Mouse (Mus musculus) adrenal gland, adult 8-10 months (tissue): ENCODE results near the gene Bach2. TPM values are rescaled to one million over a fixed set of nuclear protein-coding genes. Genes with fewer than 3 reads are reported as not detected.

ENCODE experiments used
- DNase-seq: peaks from one replicate; pipeline ENCODE4 v3.0.0; 2022
- total RNA-seq, 4 experiments: library from RNA; stranded (reverse); gene quantifications; 2 replicates each; pipeline ENCODE4 v1.2.4; 2022

Gene Bach2
- total RNA-seq, 4 experiments from 2014 or later: 2.8 to 3.3 (median 3.0) TPM

DNA sequence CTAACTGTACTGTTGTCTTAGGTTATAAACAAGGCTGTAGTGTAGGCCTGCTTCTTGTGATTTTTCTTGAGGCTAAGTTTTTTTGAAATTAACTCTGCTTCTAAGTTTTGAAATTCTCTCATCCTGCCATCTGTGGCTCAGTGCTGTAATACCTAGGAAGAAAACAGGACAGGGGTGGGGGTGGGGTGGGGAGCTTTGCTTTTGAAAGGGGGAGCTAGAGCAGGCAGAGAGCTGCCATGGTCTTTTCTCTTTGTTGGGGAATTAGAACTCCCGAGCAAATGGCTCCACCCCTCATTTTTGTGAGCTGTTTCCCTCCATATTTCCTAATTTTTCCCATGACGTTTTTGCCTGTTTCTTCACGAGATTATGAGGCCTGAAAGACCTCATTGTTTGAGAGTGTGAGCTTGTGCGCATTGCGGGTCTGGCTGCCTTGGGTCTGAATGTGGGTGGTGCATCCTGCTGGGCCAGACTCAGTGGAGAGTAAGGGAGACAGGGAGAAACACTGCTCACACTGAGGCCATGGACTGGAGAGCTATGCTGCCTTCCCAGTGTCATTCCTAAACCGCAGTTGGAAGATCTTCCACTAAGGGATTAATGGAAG is 58.6 kb downstream of the Bach2 start:
- DNase-seq: no peak

DNA sequence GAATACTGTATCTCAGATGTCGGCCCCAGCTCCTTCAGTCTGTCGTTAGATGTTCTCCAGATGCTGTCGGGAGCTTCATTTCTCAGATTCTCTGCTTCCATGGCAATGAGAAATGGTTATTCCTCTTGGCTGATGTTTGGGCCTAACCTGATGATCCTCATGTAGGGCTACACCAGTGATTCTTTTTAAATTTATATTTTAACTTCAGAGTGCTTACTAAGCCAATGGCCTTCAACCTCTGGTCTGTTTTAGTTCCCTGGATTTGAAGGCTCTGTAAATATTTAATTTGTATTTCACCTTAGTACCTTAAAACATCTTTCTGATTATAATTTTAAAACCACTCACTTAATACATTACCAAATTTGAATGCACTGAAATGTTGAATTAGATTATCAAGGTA is 60.6 kb downstream of the Bach2 start:
- no peak for DNase-seq

DNA sequence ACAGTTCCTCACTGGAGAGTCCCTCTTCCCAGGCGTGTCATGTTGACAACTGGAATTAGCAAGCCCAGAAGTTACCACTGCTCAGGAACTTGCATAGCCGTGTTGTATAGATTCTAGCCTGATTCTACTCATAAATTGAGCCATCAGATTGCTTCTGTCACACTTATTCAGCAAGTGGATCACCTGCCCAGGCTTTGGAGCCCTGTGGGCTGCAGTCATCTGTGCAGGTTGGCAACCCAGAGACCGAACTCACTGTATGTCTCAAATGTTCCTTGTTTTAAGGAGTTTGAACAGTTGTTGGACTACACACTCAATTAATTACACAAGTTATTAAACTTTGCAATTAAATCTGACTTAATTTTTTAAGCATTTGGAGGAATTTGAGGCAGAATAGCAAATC is 61.4 kb downstream of the Bach2 start:
- no peak for DNase-seq

DNA sequence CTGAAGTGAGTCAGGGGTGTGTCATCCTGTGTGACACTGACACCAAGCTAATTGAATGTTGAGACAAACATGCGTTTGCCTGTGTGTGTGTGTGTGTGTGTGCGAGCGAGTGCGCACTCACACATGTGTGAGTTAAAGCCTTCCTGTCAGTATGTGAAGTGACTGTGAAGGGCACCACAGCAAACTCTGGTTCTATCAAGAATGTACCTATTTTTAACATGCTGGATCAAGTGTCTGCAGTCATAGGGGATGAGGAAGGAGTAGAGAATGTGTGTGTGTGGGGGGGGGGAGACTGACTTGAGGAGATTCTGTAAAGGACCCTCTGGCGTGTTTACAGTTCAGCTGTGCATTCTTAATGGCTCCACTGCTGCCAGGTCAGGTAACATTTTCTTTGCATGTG is 64.1 kb downstream of the Bach2 start:
- DNase-seq: no peak

DNA sequence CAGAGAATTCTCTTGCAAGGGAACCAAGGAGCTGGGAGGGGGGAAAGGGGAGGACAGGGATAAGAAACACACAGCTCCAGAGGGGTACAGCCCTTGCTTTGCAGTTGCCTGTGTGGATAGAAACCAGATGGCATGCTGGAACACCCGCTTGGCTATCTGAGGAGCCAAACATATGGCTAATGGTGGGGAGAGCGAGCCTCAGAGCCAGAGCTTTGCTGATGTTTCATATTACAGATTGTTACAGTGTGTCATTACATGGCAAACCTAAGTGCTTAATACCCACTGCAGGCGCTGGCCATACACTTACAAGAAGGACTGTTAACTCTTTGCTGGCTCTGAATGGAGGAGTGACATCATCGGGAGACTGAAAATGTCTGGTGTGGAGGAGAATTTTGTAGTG is 64.5 kb downstream of the Bach2 start:
- no peak for DNase-seq

DNA sequence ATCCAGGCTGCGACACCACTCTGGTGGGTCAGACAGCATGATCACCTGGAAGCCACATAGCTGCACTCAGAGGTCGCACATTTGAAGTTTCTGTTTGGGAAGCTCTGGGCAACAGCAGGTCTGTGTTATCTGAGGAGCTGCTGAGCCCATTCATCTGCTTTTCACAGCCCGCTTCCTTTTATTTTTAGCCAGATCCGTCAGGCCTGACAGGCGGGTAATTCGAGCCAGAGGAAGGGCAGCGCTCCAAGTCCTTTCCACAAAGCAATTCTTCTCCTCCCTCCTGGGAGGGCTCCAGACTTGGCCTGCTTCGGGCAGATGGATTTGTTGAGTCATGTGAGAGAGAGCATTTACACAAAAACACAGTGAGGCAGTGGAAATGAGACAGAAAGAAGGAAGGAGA is 65.1 kb downstream of the Bach2 start:
- DNase-seq: peak; percentile 86

DNA sequence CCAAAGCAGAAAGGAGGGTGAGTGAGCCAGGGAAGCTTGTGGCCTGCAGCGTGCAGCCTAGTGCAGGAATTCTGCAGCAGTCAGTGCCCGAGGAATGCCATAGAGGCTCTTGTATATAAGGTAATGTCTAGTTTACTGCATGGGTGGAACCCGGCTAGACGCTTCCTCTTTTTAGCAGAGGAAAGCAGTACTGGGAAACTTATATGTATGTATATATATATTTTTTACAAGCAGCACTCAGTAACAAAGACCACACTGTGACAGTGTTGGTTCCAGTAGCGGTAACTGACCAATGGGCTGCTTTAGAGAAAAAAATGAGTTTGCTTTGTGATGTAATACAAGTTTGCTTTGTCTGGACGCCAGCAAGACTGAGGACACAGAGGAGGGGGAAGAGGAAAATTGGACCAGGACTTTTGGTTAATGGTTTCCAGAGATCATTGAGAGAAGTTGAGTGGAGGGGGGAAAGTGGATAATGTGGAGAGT is 65.7 kb downstream of the Bach2 start:
- DNase-seq: no peak

DNA sequence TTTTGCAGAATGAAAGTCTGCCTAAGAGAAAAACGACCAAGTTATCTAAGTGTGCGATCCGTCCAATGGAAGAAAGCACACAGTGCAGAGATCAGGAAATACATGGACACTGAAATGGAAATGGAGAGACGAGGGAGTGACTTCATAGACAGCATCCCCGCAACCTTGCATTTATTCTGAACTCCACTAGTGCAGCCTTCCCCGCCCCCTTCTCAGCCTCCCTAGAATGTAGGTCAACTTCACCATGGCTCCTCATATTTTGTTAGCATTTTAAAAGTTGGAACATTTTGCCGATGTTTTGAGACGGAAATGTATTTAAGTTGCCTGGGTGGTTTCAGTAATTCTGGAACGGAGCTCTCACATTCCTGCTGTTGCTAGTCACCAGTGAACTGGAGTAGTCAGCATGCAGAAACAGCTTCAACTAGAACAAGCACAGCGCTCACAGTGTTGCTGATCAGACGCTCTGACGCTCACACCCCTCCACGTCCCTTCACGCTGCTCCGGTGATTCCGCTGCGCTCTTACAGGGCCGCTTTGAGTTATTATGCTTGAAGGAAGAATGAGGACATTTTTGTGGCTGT is 66.5 kb downstream of the Bach2 start:
- DNase-seq: no peak

DNA sequence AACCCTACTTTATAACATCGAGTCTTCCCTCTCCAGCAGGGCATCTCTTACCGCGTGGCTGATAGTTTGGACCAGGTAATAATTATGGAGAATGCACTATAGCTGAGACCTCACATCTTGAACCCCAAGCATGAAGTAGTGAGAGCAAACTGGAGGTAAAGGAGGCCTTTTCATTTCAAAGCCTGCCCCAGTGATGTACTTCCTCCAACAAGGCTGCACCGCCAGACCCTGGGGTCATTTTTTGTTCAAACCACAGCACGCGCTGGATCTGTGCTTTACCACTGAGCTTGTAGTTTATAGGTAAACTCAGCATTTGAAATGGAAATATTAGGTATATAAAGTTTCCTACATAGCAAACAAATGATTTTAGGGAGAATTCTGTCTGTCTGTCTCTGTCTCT is 67.1 kb downstream of the Bach2 start:
- no peak for DNase-seq

DNA sequence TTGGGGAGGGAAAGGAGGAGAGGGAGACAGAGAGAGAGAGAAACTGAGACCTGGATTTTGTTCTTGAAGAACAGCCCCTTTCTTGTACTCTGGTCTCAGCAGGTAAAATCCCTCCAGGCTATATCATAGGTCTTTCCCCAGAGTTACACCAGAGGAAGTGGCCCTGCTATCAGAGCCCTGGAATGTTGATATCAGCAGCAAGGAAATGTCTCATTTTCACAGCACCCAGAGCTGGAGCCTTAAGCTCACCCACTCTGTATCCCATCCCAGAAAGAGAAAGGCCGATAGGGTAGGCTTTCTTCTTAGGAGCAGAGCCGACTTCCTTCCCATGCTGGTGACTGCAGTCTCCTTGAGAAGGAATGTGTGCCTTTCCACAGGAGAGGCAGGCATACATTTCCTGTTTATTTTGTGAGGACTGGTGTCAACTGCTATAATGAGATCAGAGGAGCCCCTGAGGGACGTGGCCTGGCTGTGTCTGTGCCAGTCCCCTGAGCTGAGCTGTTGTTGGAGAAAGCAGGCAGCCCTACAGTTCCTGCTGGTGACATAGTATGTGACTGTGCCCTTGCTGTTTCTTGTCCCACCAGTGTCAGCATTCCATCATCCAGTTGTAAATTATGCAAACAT is 67.7 kb downstream of the Bach2 start:
- no peak for DNase-seq

DNA sequence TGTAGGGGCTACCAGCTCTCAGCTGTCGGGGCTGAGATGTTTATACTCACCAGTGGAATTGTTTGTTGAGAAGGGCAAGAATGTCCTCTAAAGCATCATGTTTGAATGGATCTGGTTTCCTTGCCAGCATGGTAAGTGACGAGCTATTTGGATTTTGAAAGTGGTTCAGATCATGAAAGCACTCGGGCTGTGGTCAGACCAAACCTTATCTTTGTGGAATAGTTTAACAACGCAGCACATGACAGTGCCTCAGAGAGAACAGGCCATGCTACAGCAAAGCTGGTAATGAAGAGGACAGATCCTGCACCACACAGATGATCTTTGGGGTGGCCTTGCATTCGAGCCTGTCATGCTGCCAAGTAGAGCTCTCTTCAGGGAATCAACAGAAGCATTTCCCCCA is 68.6 kb downstream of the Bach2 start:
- DNase-seq: no peak

DNA sequence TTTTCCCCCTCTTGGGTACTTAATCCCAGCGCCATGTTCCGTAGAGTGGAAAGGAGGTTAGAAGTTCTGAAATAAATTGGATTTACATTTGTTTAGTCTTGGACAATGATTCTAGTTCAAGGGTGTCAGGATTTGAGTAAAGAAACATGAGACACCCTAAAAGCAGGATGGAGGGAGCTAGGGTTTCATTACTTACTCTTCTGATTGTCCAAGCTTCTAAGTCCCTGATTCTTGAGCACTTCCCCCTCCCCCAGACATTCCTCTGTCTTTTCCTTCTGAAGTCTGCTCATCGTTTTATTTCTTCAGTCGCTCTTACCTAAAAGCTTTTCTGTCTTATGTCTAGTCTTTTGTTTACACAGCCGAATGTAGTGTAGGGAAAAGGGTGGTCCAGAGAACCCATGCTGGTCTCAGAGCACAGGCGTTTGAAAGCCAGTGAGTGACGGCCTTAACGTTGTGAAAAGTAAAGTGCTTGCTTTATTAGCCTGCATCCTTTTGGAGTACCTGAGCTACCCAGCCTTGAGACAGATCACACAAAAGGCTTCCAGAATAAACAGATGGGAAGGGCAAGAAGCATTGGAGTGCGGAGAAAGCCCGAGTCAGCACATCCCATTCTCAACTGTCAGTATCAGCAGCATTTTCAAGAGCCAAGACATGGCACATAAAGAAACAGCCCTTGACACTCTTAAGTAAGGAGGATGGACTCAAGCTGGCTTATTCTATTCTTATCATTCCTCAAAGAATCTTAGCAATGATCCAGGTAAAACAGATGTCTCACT is 73.8 kb downstream of the Bach2 start:
- DNase-seq: no peak

DNA sequence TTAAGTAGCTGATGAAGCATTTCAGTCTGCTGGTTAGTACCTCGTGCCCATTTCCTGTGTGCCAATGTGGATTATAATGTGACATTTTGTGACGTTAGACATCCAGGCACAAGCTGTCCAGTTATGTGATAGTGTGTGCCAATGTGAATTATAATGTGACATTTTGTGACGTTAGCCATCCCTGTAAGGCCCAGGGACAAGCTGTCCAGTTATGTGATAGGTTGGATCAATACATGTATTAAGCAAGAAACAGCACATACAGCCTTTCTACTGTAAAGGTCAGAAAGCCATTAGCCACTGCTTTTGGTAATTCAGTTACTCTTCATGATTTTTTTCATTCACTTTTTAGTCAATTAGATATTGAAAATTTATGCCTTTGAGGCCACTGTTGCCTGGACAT is 76.3 kb downstream of the Bach2 start:
- no peak for DNase-seq

DNA sequence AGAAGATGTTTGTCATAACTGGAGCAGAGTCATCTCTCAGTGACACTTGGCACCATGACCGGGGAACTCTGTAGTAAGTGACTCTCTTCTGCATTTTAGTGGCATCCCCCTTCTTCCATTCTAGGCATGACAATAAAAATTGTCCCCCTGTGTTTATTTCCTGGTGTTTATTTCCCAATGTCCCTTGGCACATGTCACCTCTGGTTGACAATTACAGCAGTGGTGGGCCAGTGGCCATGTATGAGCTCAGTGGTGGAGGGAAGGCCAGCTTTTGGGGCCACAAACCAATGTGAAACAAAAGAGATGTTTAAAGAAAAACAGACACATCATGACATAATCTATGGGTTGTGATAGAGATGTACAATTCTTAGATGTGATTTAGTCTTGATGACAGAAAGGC is 80.0 kb downstream of the Bach2 start:
- DNase-seq: no peak

DNA sequence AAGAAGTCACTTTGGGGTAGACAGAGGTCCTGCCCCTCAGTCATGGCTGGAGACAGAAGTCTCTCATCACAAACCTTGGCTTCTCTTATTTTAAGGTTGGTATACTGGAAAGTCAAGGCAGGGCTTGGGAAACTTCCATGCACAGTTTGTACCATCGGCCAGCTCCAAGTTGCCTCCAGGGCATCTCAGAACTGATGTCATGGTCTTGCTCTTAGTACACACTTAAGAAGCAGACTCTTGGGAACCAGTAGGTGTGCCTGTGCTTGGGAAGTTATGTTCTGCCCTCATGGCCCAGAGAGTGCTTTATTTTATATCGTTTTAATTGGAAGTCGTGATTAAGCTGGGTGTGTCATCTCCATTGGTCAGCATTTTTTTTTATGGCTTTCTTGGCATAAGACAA is 80.7 kb downstream of the Bach2 start:
- DNase-seq: no peak

DNA sequence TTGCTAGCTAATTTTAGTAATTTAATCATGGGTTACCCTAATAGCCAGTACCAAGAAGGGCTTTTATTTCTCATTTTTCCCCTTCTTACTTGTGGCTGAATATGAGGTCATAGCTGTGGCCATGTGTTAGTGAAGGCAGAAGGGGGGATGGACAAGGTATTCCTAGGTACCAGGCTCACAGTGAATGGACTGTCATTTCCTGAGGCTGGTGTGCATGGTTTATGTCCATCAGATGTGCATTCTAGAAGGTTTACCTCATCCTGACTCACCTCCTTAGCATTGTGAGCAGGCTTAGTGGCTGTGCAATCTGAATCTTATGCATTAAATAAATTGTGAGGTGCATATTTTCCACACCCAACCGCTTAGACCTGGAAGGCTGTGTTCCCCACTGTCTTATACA is 81.4 kb downstream of the Bach2 start:
- DNase-seq: no peak

DNA sequence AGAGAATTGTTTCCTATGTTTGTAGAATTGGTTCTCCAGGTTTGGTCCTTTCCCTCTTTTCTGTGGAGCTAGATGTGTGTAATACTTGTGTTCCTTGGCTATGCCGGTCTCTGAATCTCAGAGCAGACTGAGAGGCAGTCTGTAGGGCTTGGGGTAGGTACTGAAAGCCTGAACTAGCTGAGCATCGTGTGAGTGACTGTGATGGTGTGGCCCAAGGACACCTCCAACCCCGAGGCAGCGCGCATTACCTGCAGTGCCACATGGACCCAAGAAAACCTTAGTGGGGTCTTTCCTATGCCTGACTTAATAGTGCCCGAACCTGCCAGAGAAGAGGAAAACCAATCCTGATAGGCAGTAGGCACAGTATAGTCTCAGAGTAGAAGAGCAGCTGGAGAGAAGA is 85.5 kb downstream of the Bach2 start:
- DNase-seq: no peak

DNA sequence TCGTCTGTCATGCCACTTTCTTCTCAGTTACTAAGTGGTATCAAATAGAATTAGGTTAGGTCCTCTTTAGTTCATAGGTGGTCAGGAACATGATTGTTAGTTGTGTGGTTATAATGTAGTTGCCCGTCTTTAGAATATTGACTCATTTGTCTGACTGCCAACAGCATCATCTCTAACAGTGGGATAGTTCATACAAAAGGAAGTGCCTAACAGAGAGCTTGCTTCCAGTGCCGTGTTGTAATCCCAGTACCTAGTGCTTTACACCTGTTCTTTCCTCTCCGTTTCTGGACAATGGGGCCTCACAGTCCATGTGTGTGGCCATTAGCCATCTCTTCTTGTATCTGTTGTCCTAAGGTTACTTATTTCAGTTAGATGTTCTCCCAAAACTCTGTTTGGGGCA is 86.4 kb downstream of the Bach2 start:
- no peak for DNase-seq

DNA sequence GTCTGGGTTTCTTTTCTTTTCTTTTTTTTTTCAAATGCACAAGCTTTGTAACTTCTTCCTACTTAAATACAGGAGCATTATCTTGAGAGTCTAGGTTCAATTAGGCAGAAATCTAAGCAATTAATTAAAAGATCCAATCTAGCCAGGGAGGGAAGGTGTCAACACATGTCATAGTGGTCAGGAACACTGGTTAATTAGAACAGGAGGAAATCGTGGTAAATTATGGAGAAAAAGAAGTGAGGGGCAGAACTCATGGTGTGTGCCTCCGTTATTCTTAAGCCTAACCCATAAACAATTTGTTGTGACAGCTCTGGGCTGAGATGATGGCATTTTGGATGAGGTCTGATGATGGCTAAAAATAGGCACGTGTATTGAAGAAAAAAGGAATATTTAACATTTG is 87.0 kb downstream of the Bach2 start:
- no peak for DNase-seq

DNA sequence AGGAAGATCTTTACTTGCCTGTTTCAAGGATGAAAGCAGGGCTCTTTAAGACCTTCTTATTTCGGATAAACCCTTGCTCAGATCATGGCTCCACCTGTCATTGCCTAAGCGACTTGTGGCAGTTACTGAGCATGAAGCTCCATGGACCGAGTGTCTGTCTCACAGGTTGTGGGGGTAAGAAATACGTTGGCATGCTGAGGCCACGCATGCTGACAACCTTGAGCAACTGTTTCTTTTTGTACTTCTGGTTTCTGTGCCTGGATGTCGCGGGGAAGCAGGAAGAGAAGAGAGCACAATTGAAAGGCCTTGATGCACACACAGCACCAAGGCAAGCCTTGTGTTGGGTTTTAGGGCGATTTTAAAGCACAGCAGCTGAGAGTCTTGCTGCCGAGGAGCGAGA is 87.7 kb downstream of the Bach2 start:
- DNase-seq: no peak

DNA sequence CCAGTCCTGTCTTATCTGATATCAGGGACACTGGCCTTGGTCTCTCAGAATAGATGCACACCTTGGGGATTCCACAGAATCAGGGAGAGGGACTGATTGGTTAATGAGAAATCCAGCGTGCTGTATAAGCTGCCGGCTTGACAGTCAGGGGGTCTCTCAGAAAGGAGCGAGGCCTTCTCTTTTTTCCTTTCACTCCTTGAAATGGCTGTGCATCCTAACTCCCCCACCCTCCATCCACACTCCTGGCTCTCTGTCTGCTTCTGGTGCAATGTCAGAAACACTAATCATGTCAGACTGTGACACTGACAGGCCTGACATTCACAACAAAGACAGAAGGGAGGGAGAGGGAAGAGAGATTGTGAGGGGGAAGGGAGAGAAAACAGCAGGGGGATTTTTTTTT is 88.3 kb downstream of the Bach2 start:
- no peak for DNase-seq

DNA sequence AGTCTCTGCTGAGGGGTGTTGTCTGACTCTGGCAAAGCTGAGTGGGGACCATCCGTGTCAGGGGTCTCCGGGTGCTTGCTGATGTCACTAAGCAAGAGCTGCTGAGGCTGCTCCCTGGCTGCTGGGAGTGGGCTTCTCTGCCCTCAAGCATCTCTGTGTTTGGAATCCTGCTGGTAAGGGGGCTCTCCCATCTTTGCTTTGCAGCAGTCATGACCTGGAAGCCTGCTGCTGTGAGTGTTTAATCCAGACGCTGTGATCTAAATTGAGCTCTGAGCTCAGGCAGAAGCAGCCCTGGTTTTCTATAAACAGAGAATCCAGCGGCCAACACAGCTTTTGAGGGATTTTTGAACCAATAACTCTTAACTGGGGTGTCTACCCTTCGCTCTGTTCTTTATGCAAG is 89.0 kb downstream of the Bach2 start:
- DNase-seq: no peak

DNA sequence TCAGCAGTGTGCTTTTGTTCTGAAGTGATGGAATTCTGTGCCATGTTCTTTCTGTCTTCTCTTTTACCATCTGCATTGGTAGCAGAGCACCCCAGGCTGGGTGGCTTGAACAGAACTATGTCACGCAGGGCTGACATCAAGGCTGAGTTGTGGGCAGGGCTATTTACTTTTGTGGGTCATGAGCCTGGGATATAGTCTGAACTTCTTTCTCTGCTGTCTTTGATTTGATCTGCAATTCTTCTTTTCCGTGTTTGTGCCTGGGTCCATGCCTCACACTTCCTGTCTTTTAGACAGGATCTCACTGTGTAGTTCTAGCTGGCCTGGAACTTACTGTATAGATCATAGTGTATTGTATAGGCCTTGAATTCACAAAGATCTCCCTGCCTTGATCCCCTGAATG is 90.0 kb downstream of the Bach2 start:
- DNase-seq: no peak
